Mouse (Mus musculus): ENCODE data around the gene Smoc1. TPM values are rescaled to one million over a fixed set of nuclear protein-coding genes. Genes with fewer than 3 reads are reported as not detected.

Gene Smoc1
- polyA plus RNA-seq, 1 experiment from 2014 or later = 10.7 TPM

- H3K27me3 ChIP-seq (replicated peaks; ENCODE audit: control insufficient read depth, insufficient read depth, low read length) = no peaks in the 10 kb centered on the region
- DNase-seq (ENCODE audit: low spot score) = peak; percentile 36
- no peak overlapping the region for H3K27ac ChIP-seq (replicated peaks; ENCODE audit: low read depth, low read length)
- H3K36me3 ChIP-seq (ENCODE audit: control insufficient read depth, insufficient read depth, low read length) = no peaks in the 10 kb centered on the region
- H3K9ac ChIP-seq (ENCODE audit: low read depth, low read length) = no peak overlapping the region
- H3K4me3 ChIP-seq (ENCODE audit: low read depth, low read length) = no peak overlapping the region
- no peaks in the 10 kb centered on the region for H3K4me1 ChIP-seq (ENCODE audit: control insufficient read depth, insufficient read depth, low read length)
- no peak overlapping the region for H3K4me2 ChIP-seq (ENCODE audit: low read depth, low read length)
- 65% methylated on average over 2 of the region's 2 CpGs for WGBS
- ATAC-seq (ENCODE audit: low read depth) = no peak
- H3K9me3 ChIP-seq (ENCODE audit: control insufficient read depth, low read length) = peaks cover 15% of the 10 kb centered on the region; the same call in 1 of the 2 replicates
Observed at GRCm38 (mm10) chr12:81077953-81078646, 51.5 kb downstream of the Smoc1 start.

- DNase-seq (ENCODE audit: low spot score) (no peak), ATAC-seq (ENCODE audit: low read depth) (no peak)
- no peak overlapping the region for H3K27ac ChIP-seq (replicated peaks; ENCODE audit: low read depth, low read length)
- H3K4me2 ChIP-seq (ENCODE audit: low read depth, low read length) = no peak overlapping the region
- WGBS = 62% methylated on average over 5 of the region's 5 CpGs
- H3K4me3 ChIP-seq (ENCODE audit: low read depth, low read length) = no peak overlapping the region
- no peaks in the 10 kb centered on the region for H3K4me1 ChIP-seq (ENCODE audit: control insufficient read depth, insufficient read depth, low read length)
- peaks cover 15% of the 10 kb centered on the region; the same call in 1 of the 2 replicates for H3K9me3 ChIP-seq (ENCODE audit: control insufficient read depth, low read length)
- no peaks in the 10 kb centered on the region for H3K27me3 ChIP-seq (replicated peaks; ENCODE audit: control insufficient read depth, insufficient read depth, low read length)
- H3K36me3 ChIP-seq (ENCODE audit: control insufficient read depth, insufficient read depth, low read length) = no peaks in the 10 kb centered on the region
- H3K9ac ChIP-seq (ENCODE audit: low read depth, low read length) = no peak overlapping the region
Observed at GRCm38 (mm10) chr12:81080345-81080744, 53.7 kb downstream of the Smoc1 start.

- 77% methylated on average over 3 of the region's 3 CpGs for WGBS
- ATAC-seq (ENCODE audit: low read depth) = no peak
- Histone ChIP-seq H3K9ac (ENCODE audit: low read depth, low read length) (no peak overlapping the region), H3K27ac (replicated peaks; ENCODE audit: low read depth, low read length) (no peak overlapping the region), H3K4me2 (ENCODE audit: low read depth, low read length) (no peak overlapping the region), H3K36me3 (ENCODE audit: control insufficient read depth, insufficient read depth, low read length) (no peaks in the 10 kb centered on the region), H3K9me3 (ENCODE audit: control insufficient read depth, low read length) (peaks cover 15% of the 10 kb centered on the region; the same call in 1 of the 2 replicates), H3K4me1 (ENCODE audit: control insufficient read depth, insufficient read depth, low read length) (no peaks in the 10 kb centered on the region), H3K4me3 (ENCODE audit: low read depth, low read length) (no peak overlapping the region), H3K27me3 (replicated peaks; ENCODE audit: control insufficient read depth, insufficient read depth, low read length) (no peaks in the 10 kb centered on the region)
- DNase-seq (ENCODE audit: low spot score) = no peak
Observed at GRCm38 (mm10) chr12:81081031-81081430, 54.4 kb downstream of the Smoc1 start.

- Histone ChIP-seq H3K27me3 (replicated peaks; ENCODE audit: control insufficient read depth, insufficient read depth, low read length) (no peaks in the 10 kb centered on the region), H3K9ac (ENCODE audit: low read depth, low read length) (no peak overlapping the region), H3K4me1 (ENCODE audit: control insufficient read depth, insufficient read depth, low read length) (no peaks in the 10 kb centered on the region), H3K36me3 (ENCODE audit: control insufficient read depth, insufficient read depth, low read length) (no peaks in the 10 kb centered on the region), H3K27ac (replicated peaks; ENCODE audit: low read depth, low read length) (no peak overlapping the region), H3K4me2 (ENCODE audit: low read depth, low read length) (no peak overlapping the region), H3K4me3 (ENCODE audit: low read depth, low read length) (no peak overlapping the region), H3K9me3 (ENCODE audit: control insufficient read depth, low read length) (peaks cover 9% of the 10 kb centered on the region; the same call in 1 of the 2 replicates)
- WGBS = 81% methylated on average over 5 of the region's 5 CpGs
- no peak for ATAC-seq (ENCODE audit: low read depth)
- no peak for DNase-seq (ENCODE audit: low spot score)
Observed at GRCm38 (mm10) chr12:81083146-81083545, 56.5 kb downstream of the Smoc1 start.

DNA sequence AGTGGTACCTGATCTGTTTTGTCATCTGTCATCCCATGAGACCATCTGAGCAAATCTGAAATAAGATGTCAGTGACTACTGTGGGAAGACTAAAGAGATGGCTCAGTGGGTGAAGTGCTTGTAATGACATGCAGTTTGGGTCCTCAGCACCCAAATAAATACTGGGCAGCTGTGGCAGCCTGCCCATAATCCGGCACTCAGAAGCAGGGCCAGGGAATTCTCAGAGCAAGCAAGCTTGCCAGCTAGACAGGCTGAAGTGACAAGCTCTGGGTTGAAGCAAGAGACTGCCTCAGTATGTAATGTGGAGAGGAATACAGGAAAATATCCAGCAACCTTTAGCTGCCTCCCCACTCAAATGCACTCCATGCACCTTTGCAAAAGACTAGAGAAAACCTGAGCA, 58.6 kb downstream of the Smoc1 start:
- H3K4me1 ChIP-seq (ENCODE audit: control insufficient read depth, insufficient read depth, low read length) = 0 out of 2 replicates have a peak, but pooled peaks cover under 1% of the 10 kb centered on the region

GRCm38 (mm10) chr12:81088131-81088530, 61.5 kb downstream of the Smoc1 start:
- Histone ChIP-seq H3K4me3 (ENCODE audit: low read depth, low read length) (no peak overlapping the region), H3K27ac (replicated peaks; ENCODE audit: low read depth, low read length) (no peak overlapping the region), H3K9me3 (ENCODE audit: control insufficient read depth, low read length) (no peaks in the 10 kb centered on the region), H3K9ac (ENCODE audit: low read depth, low read length) (no peak overlapping the region), H3K27me3 (replicated peaks; ENCODE audit: control insufficient read depth, insufficient read depth, low read length) (no peaks in the 10 kb centered on the region), H3K36me3 (ENCODE audit: control insufficient read depth, insufficient read depth, low read length) (no peaks in the 10 kb centered on the region), H3K4me1 (ENCODE audit: control insufficient read depth, insufficient read depth, low read length) (peaks cover 4% of the 10 kb centered on the region; the same call in 1 of the 2 replicates), H3K4me2 (ENCODE audit: low read depth, low read length) (no peak overlapping the region)
- no peak for DNase-seq (ENCODE audit: low spot score)
- ATAC-seq (ENCODE audit: low read depth) = no peak
- 83% methylated on average over 5 of the region's 5 CpGs for WGBS

More for the DNA sequence above, 58.6 kb downstream of the Smoc1 start:
- Histone ChIP-seq H3K4me2 (ENCODE audit: low read depth, low read length) (no peak overlapping the region), H3K4me3 (ENCODE audit: low read depth, low read length) (no peak overlapping the region), H3K9ac (ENCODE audit: low read depth, low read length) (no peak overlapping the region), H3K27ac (replicated peaks; ENCODE audit: low read depth, low read length) (no peak overlapping the region), H3K9me3 (ENCODE audit: control insufficient read depth, low read length) (no peaks in the 10 kb centered on the region), H3K27me3 (replicated peaks; ENCODE audit: control insufficient read depth, insufficient read depth, low read length) (no peaks in the 10 kb centered on the region), H3K36me3 (ENCODE audit: control insufficient read depth, insufficient read depth, low read length) (no peaks in the 10 kb centered on the region)
- DNase-seq (ENCODE audit: low spot score) (no peak), ATAC-seq (ENCODE audit: low read depth) (no peak)
- WGBS = 71% methylated on average over 1 of the region's 1 CpGs

DNA sequence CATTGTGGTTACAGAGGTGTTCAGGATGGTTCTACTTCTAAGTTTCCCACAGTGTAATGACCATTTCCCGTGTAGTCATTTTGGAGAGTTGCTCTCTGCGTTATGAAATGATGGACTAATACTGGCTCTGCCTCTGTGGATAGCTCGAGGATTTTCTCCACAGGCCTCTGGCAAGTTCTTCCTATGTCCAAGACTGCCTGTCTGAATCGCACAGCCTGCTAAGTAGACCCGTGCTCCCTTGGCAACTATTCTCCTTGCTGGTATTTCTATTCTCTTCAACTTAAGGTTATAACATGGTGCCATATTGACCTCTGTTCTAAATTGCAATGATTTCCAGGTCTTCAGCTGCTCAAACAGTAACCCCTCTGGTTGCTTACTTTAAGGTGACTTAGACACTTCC, 65.0 kb downstream of the Smoc1 start:
- H3K9me3 ChIP-seq (ENCODE audit: control insufficient read depth, low read length) = no peaks in the 10 kb centered on the region
- H3K36me3 ChIP-seq (ENCODE audit: control insufficient read depth, insufficient read depth, low read length) = no peaks in the 10 kb centered on the region
- peaks cover 7% of the 10 kb centered on the region; the same call in 1 of the 2 replicates for H3K4me1 ChIP-seq (ENCODE audit: control insufficient read depth, insufficient read depth, low read length)
- H3K4me3 ChIP-seq (ENCODE audit: low read depth, low read length) = no peak overlapping the region
- DNase-seq (ENCODE audit: low spot score) = no peak
- WGBS = 83% methylated on average over 5 of the region's 5 CpGs
- no peak overlapping the region for H3K27ac ChIP-seq (replicated peaks; ENCODE audit: low read depth, low read length)
- ATAC-seq (ENCODE audit: low read depth) = no peak
- H3K9ac ChIP-seq (ENCODE audit: low read depth, low read length) = no peak overlapping the region
- H3K4me2 ChIP-seq (ENCODE audit: low read depth, low read length) = no peak overlapping the region
- no peaks in the 10 kb centered on the region for H3K27me3 ChIP-seq (replicated peaks; ENCODE audit: control insufficient read depth, insufficient read depth, low read length)

- no peak for ATAC-seq (ENCODE audit: low read depth)
- Histone ChIP-seq H3K27ac (replicated peaks; ENCODE audit: low read depth, low read length) (no peak overlapping the region), H3K9ac (ENCODE audit: low read depth, low read length) (no peak overlapping the region), H3K4me3 (ENCODE audit: low read depth, low read length) (no peak overlapping the region), H3K9me3 (ENCODE audit: control insufficient read depth, low read length) (no peaks in the 10 kb centered on the region), H3K36me3 (ENCODE audit: control insufficient read depth, insufficient read depth, low read length) (no peaks in the 10 kb centered on the region), H3K27me3 (replicated peaks; ENCODE audit: control insufficient read depth, insufficient read depth, low read length) (no peaks in the 10 kb centered on the region), H3K4me1 (ENCODE audit: control insufficient read depth, insufficient read depth, low read length) (peaks cover 7% of the 10 kb centered on the region; the same call in 1 of the 2 replicates), H3K4me2 (ENCODE audit: low read depth, low read length) (no peak overlapping the region)
- WGBS = 76% methylated on average over 3 of the region's 3 CpGs
- DNase-seq (ENCODE audit: low spot score) = no peak
Observed at GRCm38 (mm10) chr12:81092641-81093040, 66.0 kb downstream of the Smoc1 start.

- WGBS = 79% methylated on average over 7 of the region's 7 CpGs
- Histone ChIP-seq H3K27me3 (replicated peaks; ENCODE audit: control insufficient read depth, insufficient read depth, low read length) (no peaks in the 10 kb centered on the region), H3K9me3 (ENCODE audit: control insufficient read depth, low read length) (no peaks in the 10 kb centered on the region), H3K4me3 (ENCODE audit: low read depth, low read length) (no peak overlapping the region), H3K36me3 (ENCODE audit: control insufficient read depth, insufficient read depth, low read length) (no peaks in the 10 kb centered on the region), H3K4me1 (ENCODE audit: control insufficient read depth, insufficient read depth, low read length) (peaks cover 7% of the 10 kb centered on the region; the same call in 1 of the 2 replicates), H3K27ac (replicated peaks; ENCODE audit: low read depth, low read length) (no peak overlapping the region), H3K9ac (ENCODE audit: low read depth, low read length) (no peak overlapping the region), H3K4me2 (ENCODE audit: low read depth, low read length) (no peak overlapping the region)
- ATAC-seq (ENCODE audit: low read depth) (no peak), DNase-seq (ENCODE audit: low spot score) (no peak)
Observed at GRCm38 (mm10) chr12:81093211-81093610, 66.6 kb downstream of the Smoc1 start.
